Mouse (Mus musculus): Measurements from ENCODE around the gene B130006D01Rik.

The B130006D01Rik gene

GRCm38 (mm10) chr11:95723287-95723686, at the start of gene B130006D01Rik:
B130006D01Rik (plus strand) TSS chr11:95723587.
- DNase-seq (ENCODE audit: low read depth, low spot score) = no peak

DNA sequence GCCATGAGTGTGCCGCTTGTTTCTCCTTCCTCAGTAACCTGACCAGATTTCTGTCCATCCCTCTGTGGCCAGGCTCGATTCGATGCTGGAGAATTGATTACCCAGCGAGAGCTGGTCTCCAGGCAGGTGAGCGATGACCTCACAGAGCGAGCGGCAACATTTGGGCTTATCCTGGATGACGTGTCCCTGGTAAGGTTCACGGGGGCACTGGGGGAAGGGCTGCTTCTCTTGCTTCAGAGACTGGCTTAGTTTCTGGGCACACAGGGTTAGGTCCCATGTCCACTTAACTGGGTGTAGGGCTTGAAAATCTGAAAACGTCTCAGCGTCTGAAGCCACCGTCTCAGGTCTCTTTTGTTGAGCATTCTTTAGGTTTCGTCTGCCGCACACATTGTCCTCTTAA, 47.9 kb upstream of the B130006D01Rik start:
- DNase-seq (ENCODE audit: low read depth, low spot score) = no peak

- no peak for DNase-seq (ENCODE audit: low read depth, low spot score)
Observed at GRCm38 (mm10) chr11:95676307-95676706, 47.1 kb upstream of the B130006D01Rik start.

DNA sequence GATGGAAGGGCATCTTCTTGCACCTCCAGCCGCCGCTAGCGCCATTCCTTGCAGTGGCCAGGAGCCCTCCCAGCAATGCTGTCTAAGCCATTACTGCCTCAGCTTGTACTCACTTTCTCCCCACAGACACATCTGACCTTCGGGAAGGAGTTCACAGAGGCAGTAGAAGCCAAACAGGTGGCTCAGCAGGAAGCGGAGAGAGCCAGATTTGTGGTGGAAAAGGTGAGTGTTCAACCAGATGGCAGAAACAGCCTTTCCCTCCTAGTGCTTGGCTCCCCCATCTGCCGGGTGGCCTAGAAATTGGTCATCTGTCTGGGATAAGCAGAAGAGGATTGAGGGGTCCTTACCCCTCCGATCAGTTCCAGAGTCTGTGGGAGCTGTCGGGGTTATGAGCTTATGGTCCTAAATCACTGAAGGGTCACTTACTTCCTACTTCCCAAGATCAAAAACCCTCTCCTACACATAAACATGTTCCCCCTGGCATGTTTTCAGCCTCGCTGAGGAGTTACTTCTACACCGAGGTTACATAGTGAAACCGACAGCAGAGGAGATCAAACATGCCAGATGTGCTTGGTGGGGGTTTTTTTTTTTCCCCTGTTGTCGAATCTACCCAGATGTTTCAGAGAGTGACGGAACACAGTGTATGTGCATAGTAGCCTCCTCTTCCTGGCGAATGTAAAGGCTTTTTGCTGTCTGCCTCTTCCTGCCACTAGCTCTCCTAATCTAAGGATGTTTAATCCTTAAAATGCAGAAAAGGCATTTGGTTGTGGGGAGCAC, 45.3 kb upstream of the B130006D01Rik start:
- DNase-seq (ENCODE audit: low read depth, low spot score) = no peak

DNA sequence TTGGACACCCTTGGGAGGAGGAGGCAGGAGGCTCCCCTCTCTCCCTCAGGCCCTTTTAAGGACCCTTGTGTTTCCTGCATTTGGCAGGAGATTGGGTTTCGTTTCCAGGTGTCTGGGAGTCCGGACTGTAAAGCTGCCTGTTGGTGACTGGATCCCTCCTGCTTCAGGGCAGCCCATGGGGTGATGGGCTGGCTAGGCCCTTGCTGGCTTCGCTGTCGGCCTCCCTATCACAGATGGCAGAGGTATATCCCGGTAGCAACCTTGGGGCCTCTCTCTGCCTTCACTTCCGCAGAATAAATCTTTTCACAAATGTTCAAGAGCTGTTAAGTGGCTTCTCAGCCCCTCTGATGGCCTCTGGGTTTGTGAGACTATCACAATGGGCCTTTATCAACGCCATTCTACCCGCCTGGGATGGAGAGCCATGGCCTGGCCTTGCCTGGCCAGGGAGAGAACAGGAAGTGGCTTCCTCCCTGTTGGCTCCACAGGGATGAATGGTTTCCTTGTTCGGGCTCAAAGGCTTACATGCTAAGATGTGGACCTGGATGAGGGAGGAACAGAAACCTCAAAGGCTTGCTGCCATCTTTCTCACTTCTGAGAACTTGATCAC, 41.3 kb upstream of the B130006D01Rik start:
- no peak for DNase-seq (ENCODE audit: low read depth, low spot score)

GRCm38 (mm10) chr11:95682946-95683345, 40.4 kb upstream of the B130006D01Rik start:
- DNase-seq (ENCODE audit: low read depth, low spot score) = no peak

GRCm38 (mm10) chr11:95686031-95686430, 37.4 kb upstream of the B130006D01Rik start:
- no peak for DNase-seq (ENCODE audit: low read depth, low spot score)

DNA sequence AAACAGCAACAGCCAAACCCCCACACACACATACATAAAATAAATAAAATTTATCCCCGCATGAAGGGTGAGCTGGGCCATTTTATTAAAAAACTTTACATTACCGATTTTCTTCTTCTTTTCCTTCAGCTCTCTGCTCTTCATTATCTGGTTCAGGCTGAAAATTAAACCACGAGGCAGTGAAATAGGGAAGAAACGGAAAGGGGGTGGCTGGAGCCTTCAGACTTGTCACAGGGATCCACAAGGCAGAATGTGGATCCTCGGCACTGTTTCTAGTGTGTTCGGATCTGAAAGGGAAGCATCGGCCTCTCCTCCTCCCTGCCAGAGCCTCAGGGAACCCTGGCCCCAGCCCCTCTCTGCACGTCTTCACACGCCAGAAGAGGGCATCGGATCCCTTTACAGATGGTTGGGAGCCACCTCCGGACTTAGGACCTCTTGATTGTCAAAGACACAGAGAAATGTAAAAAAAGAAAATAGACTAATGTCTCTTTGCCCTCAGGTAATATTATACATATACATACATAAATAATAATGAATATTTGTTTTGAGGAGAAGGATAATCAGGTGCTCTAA, 36.2 kb upstream of the B130006D01Rik start:
- DNase-seq (ENCODE audit: low read depth, low spot score) = no peak

DNA sequence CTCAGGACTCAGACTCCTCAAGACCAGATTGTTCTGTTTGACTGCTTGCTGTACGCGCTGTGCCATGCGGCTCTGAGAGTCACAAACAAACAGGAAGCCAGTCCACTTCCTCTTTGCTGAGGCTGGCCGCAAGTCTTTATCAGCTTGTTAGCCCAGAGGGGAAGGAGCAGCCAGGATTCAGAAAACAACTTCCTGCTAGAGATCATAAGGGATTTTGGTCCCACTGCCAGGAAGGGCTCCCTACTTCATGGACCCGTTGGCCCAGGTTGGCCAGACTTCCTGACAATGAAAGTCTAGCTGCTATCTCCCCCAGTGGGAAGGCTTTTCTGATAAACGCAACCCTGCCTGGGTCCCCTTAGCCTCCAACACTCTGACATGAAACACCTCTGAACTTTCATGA, 34.9 kb upstream of the B130006D01Rik start:
- no peak for DNase-seq (ENCODE audit: low read depth, low spot score)

GRCm38 (mm10) chr11:95688981-95689380, 34.4 kb upstream of the B130006D01Rik start:
- DNase-seq (ENCODE audit: low read depth, low spot score) = no peak

DNA sequence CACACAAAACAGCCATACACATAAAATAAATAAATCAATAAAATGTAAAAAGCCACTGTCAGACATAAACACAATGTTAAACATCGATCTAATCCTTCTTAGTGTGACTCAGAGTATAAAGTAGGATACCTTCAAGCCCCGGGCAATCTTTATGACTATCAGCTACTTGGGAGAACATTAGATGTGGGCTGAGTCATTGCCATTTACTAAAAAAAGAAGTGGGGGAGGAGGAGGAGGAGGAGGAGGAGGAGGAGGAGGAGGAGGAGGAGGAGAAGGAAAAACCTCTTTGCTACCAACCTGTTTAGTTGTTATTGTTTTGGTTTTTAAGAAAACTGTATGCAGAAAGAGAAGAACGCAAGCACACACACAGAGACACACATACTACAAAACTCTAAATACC, 33.8 kb upstream of the B130006D01Rik start:
- DNase-seq (ENCODE audit: low read depth, low spot score) = no peak

DNA sequence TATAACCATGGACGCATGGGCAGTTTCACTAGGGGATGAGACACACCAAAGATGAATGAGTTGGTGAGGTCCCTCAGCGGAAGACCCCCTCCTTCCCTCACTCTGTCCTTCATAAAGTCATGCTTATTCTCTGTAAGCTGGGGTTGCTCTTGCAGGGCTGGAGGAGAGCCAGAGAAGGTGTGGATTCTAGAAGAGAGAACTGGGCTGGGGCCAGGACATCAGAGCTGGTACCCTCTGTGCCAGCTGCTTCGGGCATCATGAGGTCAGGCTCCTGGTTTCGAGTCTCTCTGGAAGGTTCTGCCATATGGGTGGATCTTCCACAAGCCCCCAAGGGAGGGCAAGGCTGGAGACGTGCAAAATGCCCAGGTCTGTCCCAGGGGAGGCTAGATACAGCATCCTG, 24.8 kb upstream of the B130006D01Rik start:
- no peak for DNase-seq (ENCODE audit: low read depth, low spot score)

DNA sequence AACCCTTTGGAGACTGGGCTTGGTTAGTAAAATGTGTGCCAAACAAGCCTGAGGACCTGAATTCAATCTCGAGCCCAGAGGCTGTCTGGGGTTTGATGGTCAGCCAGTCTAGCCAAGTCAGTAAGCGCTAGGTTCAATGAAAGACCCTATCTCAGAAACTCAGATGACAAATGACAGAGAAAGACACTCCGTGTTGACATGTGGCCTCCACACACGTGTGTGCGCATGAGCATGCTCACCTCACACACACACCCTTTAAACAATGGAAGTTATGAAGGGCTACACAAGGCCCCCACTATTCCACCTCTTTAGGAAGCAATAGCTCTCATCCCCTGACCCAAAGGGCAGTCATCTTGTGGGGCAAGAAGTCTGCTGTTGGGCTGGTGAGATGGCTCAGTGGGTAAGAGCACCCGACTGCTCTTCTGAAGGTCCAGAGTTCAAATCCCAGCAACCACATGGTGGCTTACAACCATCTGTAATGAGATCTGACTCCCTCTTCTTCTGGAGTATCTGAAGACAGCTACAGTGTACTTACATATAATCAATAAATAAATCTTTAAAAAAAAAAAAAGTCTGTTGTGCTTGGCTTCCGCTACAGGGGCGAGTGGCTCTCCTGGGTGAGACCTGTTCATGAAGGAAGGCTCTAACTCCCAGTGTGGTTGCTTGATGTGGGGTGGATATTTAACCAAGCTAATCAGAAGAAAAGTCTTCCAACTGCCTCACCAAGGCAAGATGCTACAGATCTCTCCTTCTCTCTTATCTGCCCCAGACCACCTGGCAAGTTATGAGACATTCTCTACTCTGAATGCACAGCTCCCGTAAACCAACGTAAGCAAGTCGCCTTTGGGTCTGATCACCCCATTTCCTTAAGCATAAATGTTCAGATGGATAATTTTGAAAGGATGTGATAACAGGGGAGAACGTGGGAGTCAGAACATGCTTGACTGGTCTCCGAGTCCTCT, 22.3 kb upstream of the B130006D01Rik start:
- DNase-seq (ENCODE audit: low read depth, low spot score) = no peak

- no peak for DNase-seq (ENCODE audit: low read depth, low spot score)
Observed at GRCm38 (mm10) chr11:95704032-95704969, 19.1 kb upstream of the B130006D01Rik start.

DNA sequence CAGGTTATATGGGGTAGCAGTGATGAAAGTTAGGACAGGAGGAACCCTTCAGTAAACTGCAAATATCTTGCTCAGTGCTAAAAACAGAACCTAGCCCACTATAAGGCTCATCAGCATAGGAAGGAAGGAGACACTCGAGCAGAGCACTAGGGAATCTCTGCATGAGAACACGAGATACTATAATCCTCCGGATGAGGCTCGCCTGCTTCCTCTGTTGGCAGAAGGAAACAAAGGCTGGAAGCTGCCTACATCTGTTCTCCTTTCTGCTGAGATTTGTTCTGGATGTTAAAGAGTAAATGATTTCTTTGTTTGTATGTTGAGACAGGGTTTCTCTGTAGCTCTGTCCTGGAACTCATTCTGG, 18.4 kb upstream of the B130006D01Rik start:
- peak; percentile 29 for DNase-seq (ENCODE audit: low read depth, low spot score)

DNA sequence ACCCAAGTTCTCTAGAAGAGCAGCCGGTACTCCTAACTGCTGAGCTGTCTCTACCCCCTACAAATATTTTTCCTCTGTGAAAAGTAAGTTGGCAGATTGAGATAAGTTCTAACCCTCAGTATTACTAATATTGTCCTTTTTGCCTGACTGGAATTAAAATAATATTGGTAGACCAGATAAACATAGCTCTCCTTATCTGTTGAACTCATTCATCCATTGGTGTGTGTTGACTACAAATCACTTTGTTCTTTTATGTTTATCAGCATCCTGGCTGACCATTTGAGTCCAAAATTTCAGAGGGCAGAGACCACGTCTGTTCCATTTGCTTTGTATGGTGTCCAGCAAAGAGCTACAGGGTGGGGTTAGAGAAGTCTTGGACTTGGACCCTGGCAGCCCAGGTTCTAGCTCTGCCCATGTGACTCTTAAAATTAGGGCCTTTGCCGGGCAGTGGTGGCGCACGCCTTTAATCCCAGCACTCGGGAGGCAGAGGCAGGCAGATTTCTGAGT, 13.8 kb upstream of the B130006D01Rik start:
- DNase-seq (ENCODE audit: low read depth, low spot score) = no peak

- DNase-seq (ENCODE audit: low read depth, low spot score) = no peak
Observed at GRCm38 (mm10) chr11:95710478-95710877, 12.9 kb upstream of the B130006D01Rik start.

- peak; percentile 49 for DNase-seq (ENCODE audit: low read depth, low spot score)
Observed at GRCm38 (mm10) chr11:95712085-95712562, 11.3 kb upstream of the B130006D01Rik start.

GRCm38 (mm10) chr11:95712563-95713224, 10.7 kb upstream of the B130006D01Rik start, which contains the start of gene Zfp652:
Zfp652 (plus strand) TSS chr11:95712673.
- DNase-seq (ENCODE audit: low read depth, low spot score) = no peak
